Mouse (Mus musculus): ENCODE measurements around the gene Ajap1.

Gene Ajap1

GRCm38 (mm10) chr4:153453496-153453895 lies 29.1 kb downstream of the Ajap1 start:
- no peak for DNase-seq (ENCODE audit: low read depth, low spot score)

GRCm38 (mm10) chr4:153451516-153451915 lies 31.1 kb downstream of the Ajap1 start:
- DNase-seq (ENCODE audit: low read depth, low spot score), result no peak

GRCm38 (mm10) chr4:153442522-153442921 lies 40.1 kb downstream of the Ajap1 start:
- no peak for DNase-seq (ENCODE audit: low read depth, low spot score)

- no peak for DNase-seq (ENCODE audit: low read depth, low spot score)
Observed at GRCm38 (mm10) chr4:153439868-153440267, 42.7 kb downstream of the Ajap1 start.

- no peak for DNase-seq (ENCODE audit: low read depth, low spot score)
Observed at GRCm38 (mm10) chr4:153439031-153439430, 43.6 kb downstream of the Ajap1 start.

GRCm38 (mm10) chr4:153437196-153437595 lies 45.4 kb downstream of the Ajap1 start:
- DNase-seq (ENCODE audit: low read depth, low spot score), result no peak

GRCm38 (mm10) chr4:153435917-153436316 lies 46.7 kb downstream of the Ajap1 start:
- no peak for DNase-seq (ENCODE audit: low read depth, low spot score)

- no peak for DNase-seq (ENCODE audit: low read depth, low spot score)
Observed at GRCm38 (mm10) chr4:153429971-153430370, 52.6 kb downstream of the Ajap1 start.

GRCm38 (mm10) chr4:153425961-153426656 lies 56.5 kb downstream of the Ajap1 start:
- no peak for DNase-seq (ENCODE audit: low read depth, low spot score)

GRCm38 (mm10) chr4:153424324-153424723 lies 58.3 kb downstream of the Ajap1 start:
- DNase-seq (ENCODE audit: low read depth, low spot score), result no peak

- no peak for DNase-seq (ENCODE audit: low read depth, low spot score)
Observed at GRCm38 (mm10) chr4:153417926-153418325, 64.7 kb downstream of the Ajap1 start.

- DNase-seq (ENCODE audit: low read depth, low spot score), result no peak
Observed at GRCm38 (mm10) chr4:153417164-153417896, 65.3 kb downstream of the Ajap1 start.

- no peak for DNase-seq (ENCODE audit: low read depth, low spot score)
Observed at GRCm38 (mm10) chr4:153416111-153416510, 66.5 kb downstream of the Ajap1 start.

GRCm38 (mm10) chr4:153398421-153398820 lies 84.2 kb downstream of the Ajap1 start:
- DNase-seq (ENCODE audit: low read depth, low spot score), result no peak

GRCm38 (mm10) chr4:153387478-153387877 lies 95.1 kb downstream of the Ajap1 start:
- no peak for DNase-seq (ENCODE audit: low read depth, low spot score)

GRCm38 (mm10) chr4:153381433-153381832 lies 101.2 kb downstream of the Ajap1 start:
- DNase-seq (ENCODE audit: low read depth, low spot score), result no peak

GRCm38 (mm10) chr4:153380885-153381284 lies 101.7 kb downstream of the Ajap1 start:
- no peak for DNase-seq (ENCODE audit: low read depth, low spot score)

GRCm38 (mm10) chr4:153377981-153378380 lies 104.6 kb downstream of the Ajap1 start:
- no peak for DNase-seq (ENCODE audit: low read depth, low spot score)

GRCm38 (mm10) chr4:153374233-153374632 lies 108.4 kb downstream of the Ajap1 start:
- no peak for DNase-seq (ENCODE audit: low read depth, low spot score)

GRCm38 (mm10) chr4:153373125-153373524 lies 109.5 kb downstream of the Ajap1 start:
- DNase-seq (ENCODE audit: low read depth, low spot score), result no peak

- DNase-seq (ENCODE audit: low read depth, low spot score), result no peak
Observed at GRCm38 (mm10) chr4:153368620-153369159, 113.9 kb downstream of the Ajap1 start.

- no peak for DNase-seq (ENCODE audit: low read depth, low spot score)
Observed at GRCm38 (mm10) chr4:153360868-153361545, 121.6 kb downstream of the Ajap1 start.
